Mouse (Mus musculus): ENCODE data around the gene Gdnf. TPM values are rescaled to one million over a fixed set of nuclear protein-coding genes. Genes with fewer than 3 reads are reported as not detected.

The Gdnf gene
- total RNA-seq (2021) = under 1 TPM; 0.24 to 0.32 TPM
- long read RNA-seq, experiment 1 = 0 reads
- long read RNA-seq, experiment 2, partial matches to known transcripts = 0 of 1 reads
- long read RNA-seq, experiment 2, other reads (novel, unspliced or antisense) = 0 of 1 reads

DNA sequence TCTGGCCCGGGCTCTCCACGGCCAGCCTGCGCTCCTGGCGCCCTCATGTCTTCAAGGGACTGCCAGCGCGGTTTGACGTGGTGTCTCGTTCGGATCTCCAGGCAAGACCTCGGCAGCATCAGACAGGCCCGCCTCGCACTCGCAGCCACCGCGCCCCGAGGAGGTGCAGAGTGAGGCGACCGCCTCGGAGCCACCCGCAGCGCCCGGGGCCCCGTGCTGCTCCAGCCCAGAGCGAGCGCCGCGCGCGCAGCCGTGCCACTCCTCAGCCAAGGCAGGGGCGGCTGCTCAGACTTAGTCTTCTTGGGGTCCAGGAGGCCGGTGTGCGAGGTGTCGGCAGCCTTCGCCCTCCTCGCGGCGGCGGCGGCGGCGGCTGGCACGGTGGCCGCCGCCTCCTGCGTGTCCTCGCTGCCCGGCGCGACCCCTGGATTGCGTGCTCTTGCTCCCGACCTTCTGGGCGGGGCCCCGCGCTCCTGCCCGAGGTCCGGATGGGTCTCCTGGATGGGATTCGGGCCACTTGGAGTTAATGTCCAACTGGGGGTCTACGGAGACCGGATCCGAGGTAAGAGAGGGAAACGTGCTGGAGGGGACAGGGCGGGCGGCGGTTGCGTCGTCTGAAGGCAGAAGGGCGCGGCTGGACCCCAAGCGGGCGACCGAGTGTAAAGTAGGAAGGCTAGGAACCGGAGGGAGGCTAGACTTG is at the start of gene Gdnf:
Gene Gdnf (plus strand): TSS at position 291 of the 697 bp plus-strand sequence.
- intact Hi-C loops (cut with DNase I) = loop anchor here (10.0 kb wide), 1 partner anchor 224 kb away; no protein-coding TSS in a partner anchor
- peak in 1 of 2 experiments; percentile 22 for DNase-seq (ENCODE audit: low spot score in 2 of 2)

DNA sequence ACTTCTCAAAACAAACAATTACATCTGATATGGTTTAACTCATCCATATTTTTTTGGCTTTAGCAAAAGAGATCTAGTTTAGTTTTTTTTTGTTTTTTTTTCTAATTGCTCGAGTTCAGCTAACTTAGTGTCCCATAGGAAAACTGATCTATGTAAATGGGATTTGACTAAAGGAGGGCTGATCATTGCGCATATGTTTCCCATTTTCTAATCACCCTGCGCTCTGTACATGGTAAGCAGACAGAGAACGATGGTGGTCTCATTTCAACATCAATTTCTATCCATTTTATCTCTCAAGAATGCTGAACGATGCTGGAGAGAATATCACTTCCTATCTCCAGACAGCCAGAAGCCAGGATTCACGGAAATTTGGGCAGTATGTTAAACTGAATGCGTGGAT is 43.5 kb upstream of the Gdnf start:
- intact Hi-C loops (cut with DNase I) = no loop called here
- DNase-seq (ENCODE audit: low spot score in 2 of 2) = no peak

DNA sequence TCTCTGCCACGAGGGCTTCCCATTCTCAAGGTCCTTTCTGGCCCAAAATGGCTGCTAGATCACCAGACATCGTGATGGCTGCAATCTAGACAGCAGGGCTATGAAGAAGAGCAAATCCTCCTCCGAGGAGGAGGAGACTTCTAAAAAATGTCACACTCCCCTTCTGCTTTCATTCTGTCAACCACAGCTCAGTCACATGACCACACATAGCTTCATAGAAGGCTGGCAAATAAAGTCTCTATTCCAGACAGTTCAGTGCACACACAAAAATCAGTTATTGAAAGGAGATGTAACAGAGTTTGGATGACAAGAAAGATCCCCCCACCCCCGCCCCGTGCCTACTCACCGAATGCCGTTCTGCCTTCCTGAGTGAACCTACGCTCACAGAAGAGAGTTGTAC is 37.7 kb upstream of the Gdnf start:
- intact Hi-C loops (cut with DNase I) = no loop called here
- DNase-seq (ENCODE audit: low spot score in 2 of 2) = no peak

DNA sequence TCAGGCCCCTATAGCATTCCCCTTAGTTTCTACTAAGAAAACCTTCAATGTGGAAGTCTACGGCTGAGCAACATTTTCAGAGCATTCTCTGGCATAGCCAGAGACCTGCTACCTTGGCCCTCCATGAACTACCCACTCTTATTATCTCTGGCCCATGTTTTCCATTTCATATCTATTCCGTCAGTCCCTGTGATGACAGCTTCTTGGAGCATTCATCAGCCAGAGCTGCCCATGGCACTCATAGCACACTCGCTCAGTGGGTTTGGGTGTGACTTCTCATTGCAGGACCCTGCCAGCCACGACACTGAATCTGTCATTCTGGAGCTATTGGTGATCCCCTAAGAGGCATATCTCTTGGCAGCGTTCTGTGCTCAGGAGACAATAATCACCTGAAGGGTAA is 29.1 kb upstream of the Gdnf start:
- intact Hi-C loops (cut with DNase I) = no loop called here
- DNase-seq (ENCODE audit: low spot score in 2 of 2) = no peak

DNA sequence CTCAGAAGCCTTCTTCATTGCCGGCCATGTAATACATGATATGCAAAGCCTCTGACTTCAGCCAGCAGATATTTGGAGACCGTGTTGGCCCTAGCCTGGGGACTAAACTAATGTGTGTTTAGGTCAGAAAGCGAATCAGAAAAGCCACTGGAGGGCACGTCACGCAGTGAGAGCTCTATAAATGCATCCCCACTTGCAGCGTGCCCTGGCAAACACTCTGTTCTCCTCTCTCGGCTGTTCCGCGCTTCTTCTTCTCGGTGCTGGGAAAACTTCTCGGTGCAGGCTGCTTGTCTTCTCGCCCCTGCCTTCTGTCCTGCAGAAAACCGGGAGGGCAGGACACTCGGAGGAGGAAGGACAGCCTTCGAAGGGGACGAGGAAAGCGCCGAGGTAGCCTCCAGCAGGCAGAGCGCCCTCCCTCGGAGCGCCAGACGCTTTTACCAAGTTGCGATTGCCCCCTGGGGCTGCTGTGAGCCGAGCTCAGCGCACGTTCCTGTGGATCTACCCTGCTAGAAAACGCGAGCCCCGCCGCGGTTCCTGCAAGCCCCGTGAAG is 730 bp upstream of the Gdnf start:
- intact Hi-C loops (cut with DNase I) = loop anchor here (10.0 kb wide), 1 partner anchor 225 kb away; no protein-coding TSS in a partner anchor
- DNase-seq (ENCODE audit: low spot score in 2 of 2) = peak in 1 of 2 experiments; percentile 25

DNA sequence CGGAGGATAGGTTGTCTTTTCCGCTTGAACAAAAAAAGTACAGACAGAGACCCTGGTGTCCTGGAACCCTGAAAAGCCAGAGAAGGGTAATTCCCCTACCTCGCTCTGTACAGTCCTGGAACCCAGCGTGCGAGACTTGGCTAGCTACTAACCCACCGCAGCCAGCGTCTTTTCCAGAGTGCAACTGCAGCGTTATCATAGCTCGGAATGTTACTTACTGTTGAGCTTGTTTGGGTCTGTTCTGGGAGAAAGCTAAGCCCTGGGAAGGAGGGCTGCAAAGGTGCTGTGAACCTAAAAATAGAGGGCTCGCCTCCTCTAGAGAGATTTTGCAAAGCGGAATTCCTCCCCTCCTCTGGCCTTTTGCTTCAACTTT is 593 bp downstream of the Gdnf start:
- no peak for DNase-seq (ENCODE audit: low spot score in 2 of 2)
- intact Hi-C loops (cut with DNase I) = loop anchor here (10.0 kb wide), 1 partner anchor 224 kb away; no protein-coding TSS in a partner anchor

DNA sequence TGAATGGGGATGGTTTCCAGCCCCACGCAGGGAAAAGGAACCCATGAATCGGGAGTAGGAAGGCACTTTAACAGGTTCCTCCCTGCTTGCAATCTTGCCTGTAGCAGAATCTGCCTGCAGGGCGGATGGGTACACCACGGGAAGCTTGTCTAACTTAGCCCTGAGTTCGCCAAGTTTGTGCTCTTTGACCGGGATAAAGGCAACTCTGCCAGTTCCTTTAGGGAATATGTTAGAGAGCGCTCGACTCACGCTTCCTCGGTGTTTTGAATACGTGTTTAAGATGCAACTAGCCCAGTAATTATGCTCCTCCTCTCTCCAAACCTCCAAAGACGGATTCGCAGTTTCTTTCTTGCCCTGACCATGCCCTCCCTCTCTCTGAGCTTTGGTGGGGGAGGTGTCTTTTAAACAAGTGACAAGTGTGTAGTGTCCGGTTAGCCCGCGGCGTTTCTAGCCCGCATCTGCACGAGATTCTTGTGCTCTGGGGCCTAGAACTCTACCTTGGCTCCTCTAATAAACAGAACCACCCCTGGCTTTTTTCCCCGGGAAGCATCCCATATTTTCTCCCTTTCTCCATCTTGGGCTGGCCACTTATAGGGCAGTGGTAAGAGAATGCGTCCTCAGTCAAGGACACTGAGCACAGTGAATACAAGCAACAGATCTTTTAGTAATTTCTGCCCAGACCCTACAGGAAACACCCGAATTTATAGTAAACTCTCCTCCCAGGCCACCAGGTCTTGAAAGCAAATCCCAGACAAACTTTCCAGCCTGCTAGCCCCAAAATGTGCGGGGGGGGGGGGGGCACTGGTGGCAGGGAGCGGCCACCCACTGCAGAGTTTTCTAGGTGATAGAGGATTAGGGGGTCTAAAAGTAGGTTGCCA is 1.4 kb downstream of the Gdnf start:
- DNase-seq (ENCODE audit: low spot score in 2 of 2) = no peak
- intact Hi-C loops (cut with DNase I) = loop anchor here (1.0 to 10.0 kb wide), 2 partner anchors 223 to 352 kb away; no protein-coding TSS in a partner anchor

DNA sequence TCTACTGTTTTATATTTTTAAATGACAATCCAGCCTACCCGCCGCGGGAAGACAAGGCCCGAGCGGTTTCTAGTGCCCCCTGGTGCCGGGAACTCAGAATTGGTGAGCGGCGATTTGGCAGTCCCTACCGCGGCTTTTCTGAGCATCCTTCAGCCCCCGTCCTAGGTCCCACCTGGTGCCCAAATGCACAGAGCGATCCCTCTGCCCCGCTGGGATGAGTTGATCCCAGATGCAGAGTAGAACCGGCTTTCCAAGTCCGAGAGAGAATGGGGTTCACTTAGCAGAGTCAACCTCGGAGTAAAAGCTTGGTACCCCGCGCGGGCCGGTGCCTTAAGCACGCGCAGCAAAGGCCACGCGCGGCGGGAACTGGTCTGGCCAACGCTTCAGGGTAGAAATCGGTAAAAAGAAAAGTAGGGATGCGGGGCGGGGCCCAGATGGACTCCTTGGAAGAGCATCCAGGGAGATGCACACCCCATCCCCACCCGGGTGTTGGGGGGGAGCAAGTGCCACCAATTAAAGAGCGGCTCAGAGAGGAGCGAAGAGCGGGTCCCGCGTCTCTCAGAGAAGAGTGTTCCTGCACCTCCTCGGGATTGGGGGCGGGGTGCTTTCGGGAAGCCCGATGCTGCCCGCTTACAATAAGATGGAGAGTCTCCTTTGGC is 2.4 kb downstream of the Gdnf start:
- intact Hi-C loops (cut with DNase I) = loop anchor here (1.0 to 10.0 kb wide), 2 partner anchors 222 to 353 kb away; no protein-coding TSS in a partner anchor

DNA sequence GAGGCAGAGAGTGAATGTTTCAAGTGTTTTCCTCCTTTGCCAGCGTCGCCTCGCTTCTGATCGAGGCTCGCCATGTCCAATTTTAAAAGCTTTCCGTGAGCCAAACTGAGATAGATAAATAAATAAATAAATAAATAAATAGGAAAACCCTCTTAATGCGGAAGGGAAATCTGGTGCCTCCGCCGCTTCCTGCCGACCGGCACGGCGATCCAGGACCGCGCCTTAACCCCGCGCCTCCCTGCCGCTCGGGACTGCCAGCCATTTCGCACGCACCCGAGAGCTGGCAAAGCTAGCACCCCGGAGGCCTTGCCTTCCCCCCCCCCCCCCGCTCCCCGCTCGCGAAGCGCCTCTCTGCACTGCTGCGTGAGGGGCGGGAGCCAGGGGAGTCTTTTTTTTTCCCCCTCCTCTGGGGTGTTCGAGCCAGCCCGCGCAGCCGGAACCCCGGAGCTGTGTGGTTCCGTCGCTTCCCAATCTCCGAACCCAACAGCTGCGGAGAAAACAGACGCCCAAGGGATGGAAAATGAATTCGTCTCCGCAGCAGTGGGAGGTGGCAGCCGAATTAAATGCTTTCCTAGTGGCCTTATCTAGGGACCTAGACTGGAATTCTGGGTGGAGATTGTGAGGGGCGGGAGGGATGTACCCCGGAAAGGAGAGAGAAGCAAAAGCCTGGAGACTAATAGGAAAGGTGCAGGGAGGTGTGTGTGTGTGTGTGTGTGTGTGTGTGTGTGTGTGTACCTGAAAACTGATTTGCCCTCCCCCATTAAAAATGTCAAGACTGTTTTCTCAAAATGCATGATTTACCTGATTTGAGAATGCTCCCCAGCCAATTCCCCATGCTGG is 3.1 kb downstream of the Gdnf start:
- intact Hi-C loops (cut with DNase I) = loop anchor here (10.0 kb wide), 1 partner anchor 221 kb away; no protein-coding TSS in a partner anchor
- peak in 1 of 2 experiments; percentile 30 for DNase-seq (ENCODE audit: low spot score in 2 of 2)

More for the DNA sequence above, 2.4 kb downstream of the Gdnf start:
- DNase-seq (ENCODE audit: low spot score in 2 of 2) = peak; percentile 79 to 84

DNA sequence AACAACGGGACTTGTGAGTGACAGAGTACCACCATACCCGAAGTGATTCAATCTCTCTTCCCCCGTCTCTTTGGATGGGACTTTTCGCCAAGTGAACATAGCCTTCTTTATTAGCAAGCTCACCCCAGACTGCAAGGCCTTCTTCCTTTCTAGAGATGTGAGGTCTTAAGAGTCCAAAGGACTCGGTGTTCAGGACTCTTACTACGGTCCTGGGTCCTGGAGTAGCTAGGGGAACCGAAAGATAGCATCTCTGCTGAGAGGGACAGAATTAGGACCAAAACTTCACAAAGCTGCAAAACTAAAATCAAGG is 3.7 kb downstream of the Gdnf start:
- intact Hi-C loops (cut with DNase I) = loop anchor here (10.0 kb wide), 1 partner anchor 220 kb away; no protein-coding TSS in a partner anchor
- no peak for DNase-seq (ENCODE audit: low spot score in 2 of 2)

DNA sequence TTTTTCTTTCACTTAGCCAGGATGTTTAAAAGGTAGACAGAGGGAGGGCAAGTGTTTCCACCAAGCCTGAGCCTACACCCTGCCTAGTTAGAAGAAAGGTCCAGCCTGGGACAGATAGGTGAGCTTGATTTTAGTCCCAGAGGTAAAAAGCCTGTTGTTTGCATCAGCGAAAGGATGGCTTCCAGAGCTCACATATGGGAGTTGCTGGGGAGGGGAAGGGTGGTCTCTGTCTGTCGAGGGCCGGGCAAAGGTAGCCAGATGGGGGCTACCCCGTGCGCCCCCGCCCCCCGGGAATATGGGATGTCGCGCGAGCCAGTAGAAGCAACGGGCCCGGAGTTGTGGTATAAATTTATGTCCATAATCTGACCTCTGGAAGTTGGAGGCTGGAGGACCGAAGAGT is 4.3 kb downstream of the Gdnf start:
- intact Hi-C loops (cut with DNase I) = loop anchor here (10.0 kb wide), 1 partner anchor 220 kb away; no protein-coding TSS in a partner anchor

DNA sequence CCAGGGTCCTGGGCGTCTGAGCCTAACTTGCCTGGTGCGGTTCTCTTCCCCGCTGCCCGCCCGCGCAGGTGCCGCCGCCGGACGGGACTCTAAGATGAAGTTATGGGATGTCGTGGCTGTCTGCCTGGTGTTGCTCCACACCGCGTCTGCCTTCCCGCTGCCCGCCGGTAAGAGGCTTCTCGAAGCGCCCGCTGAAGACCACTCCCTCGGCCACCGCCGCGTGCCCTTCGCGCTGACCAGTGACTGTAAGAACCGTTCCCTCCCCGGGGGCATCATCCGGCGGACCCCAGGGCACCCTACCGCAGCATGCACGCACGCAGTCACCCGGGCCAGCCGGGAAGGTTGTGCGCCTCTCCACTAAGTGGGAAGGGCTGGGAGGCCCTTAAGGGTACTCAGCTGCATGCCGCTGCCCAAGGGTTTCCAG is 4.9 kb downstream of the Gdnf start:
- no peak for DNase-seq (ENCODE audit: low spot score in 2 of 2)
- intact Hi-C loops (cut with DNase I) = loop anchor here (10.0 kb wide), 1 partner anchor 219 kb away; no protein-coding TSS in a partner anchor

More for the DNA sequence above, 4.3 kb downstream of the Gdnf start:
- DNase-seq (ENCODE audit: low spot score in 2 of 2) = no peak

DNA sequence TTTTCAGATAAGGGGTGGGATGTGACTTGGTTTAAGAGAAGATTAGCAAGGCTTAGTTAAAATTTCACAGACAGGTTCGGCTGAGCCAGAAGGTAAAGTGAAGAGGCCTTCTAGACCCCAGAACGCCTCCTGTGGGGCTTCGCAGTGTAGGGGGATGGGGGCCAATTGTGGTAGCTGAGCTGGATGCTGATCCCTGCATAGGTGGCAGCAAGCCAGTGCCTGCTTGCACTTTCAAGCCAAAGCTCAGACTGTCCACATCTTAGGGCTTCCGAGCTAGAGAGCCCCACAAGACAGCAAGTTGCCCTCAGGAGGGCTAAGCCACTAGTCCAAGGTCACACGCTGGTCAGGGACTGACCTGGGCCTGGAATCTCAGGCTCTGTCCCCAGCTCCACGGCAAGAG is 13.2 kb downstream of the Gdnf start:
- DNase-seq (ENCODE audit: low spot score in 2 of 2) = no peak
- intact Hi-C loops (cut with DNase I) = no loop called here

DNA sequence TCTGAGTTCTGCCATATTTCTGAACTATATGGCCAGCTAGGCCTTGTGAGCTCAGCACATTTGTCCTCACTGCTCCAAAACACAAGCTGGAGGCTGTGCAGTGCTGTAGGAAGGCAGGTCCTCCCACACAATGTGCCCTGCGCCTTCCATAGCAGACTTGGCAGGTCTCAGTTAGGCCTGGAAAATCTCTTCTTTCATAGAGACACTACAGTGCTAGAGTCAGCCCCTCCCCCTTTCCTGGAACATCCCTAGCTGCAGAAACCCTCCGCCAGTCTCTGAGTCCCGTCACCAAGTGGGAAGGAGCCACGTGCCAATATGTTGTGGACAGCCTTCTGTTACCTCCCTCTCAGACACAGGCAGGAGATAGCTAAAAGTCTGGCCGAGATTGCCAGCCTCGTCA is 14.9 kb downstream of the Gdnf start:
- intact Hi-C loops (cut with DNase I) = no loop called here
- DNase-seq (ENCODE audit: low spot score in 2 of 2) = no peak

DNA sequence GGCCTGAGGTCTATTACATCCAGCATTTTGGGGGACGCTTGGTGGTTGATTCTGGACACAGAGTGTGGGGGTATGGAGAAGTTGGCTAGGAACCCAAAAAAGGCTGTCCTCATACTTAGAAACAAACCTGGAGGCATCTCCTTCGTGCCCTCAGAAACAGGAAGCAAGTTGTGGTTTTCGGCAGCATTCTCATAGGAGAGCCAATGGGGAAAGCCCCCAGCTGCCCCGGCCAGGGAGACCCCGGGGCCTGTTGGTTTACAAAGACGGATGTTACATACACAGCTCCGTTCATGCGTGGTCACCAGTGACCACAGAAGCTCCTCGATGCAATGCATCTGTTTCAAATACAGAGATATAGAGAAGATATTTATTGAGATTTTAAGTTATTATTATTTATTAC is 24.8 kb downstream of the Gdnf start:
- no peak for DNase-seq (ENCODE audit: low spot score in 2 of 2)
- intact Hi-C loops (cut with DNase I) = no loop called here

DNA sequence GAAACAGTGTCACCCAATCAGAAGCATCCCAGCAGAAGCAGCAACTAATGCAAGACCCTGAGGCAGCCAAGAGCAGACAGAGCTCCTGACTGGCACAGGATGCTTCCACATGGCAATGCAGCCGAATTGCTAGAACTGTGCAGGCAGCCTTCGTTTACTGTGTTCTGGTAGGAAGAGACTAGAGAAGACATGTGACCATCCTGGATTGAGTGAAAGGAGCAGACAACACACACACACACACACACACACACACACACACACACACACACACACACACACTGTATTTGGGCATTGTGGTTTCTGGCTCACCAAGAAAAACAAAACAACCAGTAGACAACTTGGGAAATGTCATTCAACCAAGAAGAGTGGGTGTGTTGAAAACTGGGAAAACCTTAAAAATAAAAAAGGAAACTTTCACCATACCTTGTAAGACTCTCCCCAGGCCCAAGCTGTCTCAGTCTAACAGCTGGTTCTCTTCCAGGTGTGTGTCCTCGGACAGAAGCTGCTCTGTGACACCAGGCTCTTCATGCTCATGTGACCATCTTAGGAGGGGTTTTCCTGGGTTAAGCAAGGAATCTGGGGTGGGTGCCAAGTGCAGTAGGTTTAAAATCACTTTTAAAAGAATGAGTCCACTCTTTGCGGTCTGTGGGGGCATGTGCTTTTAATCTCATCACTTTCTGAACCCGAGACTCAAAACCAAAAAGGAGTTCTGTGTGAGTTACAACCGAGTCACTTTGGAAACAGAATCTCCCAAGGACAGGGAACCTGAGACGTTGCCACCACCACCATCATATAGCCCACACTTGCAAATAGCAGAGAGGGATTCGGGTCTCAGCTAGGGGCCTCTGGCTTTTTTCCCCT is 27.6 kb downstream of the Gdnf start:
- DNase-seq (ENCODE audit: low spot score in 2 of 2) = no peak
- intact Hi-C loops (cut with DNase I) = no loop called here

DNA sequence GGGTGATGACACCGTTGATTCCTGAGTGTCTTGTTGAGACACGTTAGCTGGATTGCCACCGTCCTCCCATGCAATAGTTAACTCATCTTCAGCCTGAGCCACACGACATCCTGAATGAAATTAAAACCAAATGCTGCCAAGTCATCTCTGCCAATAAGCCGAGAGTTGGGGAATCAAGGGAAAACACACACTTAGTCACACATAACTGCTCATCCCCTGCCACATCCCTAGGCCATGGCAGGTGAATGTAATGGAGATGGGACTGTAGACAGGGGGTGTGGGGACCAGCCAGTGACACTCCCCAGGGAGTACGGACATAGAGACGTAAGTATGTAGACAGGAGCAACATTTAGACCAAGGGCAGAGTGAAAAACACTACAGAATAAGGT is 28.3 kb downstream of the Gdnf start:
- intact Hi-C loops (cut with DNase I) = no loop called here
- peak in 1 of 2 experiments; percentile 22 for DNase-seq (ENCODE audit: low spot score in 2 of 2)
